Mouse (Mus musculus) heart, embryonic 11.5 days (tissue): ENCODE results near the gene C130026I21Rik. TPM values are rescaled to one million over a fixed set of nuclear protein-coding genes. Genes with fewer than 3 reads are reported as not detected.
A peak's percentile ranks its signal among the peaks of the same experiment; 100 is the strongest.
"Not testable (repeated sequence)": the region's sequence is repeated elsewhere in the genome, so short reads cannot be mapped to it uniquely, and the experiment has no call there.

Source experiments
- ATAC-seq: fragments of 200-750 bp; cut with Nextera tagmentation; replicated peaks from 2 replicates; pipeline ENCODE4 v1.8.0; 2017; ENCODE audit warnings: moderate library complexity; ENCODE audit not compliant: insufficient number of reproducible peaks, low FRiP score, low TSS enrichment
- H3K27ac ChIP-seq: fragments of 300-500 bp; sonication (generic); 2 replicates; pipeline ENCODE4 v1.5.1; 2014; ENCODE audit warnings: mild to moderate bottlenecking, low read depth, low read length
- H3K27me3 ChIP-seq: fragments of 300-500 bp; sonication (generic); 2 replicates; pipeline ENCODE4 v1.6.1; 2014; ENCODE audit warnings: mild to moderate bottlenecking, low read length, mixed read lengths; ENCODE audit not compliant: control insufficient read depth, insufficient read depth
- H3K36me3 ChIP-seq: fragments of 300-500 bp; sonication (generic); 2 replicates; pipeline ENCODE4 v1.6.1; 2014; ENCODE audit warnings: mild to moderate bottlenecking, low read length, moderate library complexity, mixed read lengths; ENCODE audit not compliant: control insufficient read depth, insufficient read depth
- H3K4me1 ChIP-seq: fragments of 300-500 bp; sonication (generic); 2 replicates; pipeline ENCODE4 v1.6.1; 2014; ENCODE audit warnings: low read length; ENCODE audit not compliant: control insufficient read depth, insufficient read depth
- H3K4me2 ChIP-seq: fragments of 300-500 bp; sonication (generic); 2 replicates; pipeline ENCODE4 v1.6.1; 2014; ENCODE audit warnings: mild to moderate bottlenecking, moderate library complexity
- H3K4me3 ChIP-seq: fragments of 300-500 bp; sonication (generic); 2 replicates; pipeline ENCODE4 v1.5.1; 2014; ENCODE audit warnings: low read depth, low read length
- H3K9ac ChIP-seq: fragments of 300-500 bp; sonication (generic); 2 replicates; pipeline ENCODE4 v1.6.1; 2014; ENCODE audit warnings: mild to moderate bottlenecking, low read depth, low read length, moderate library complexity
- H3K9me3 ChIP-seq: fragments of 300-500 bp; sonication (generic); replicated peaks from 2 replicates; pipeline ENCODE4 v1.6.1; 2016; ENCODE audit warnings: low read length; ENCODE audit not compliant: control insufficient read depth
- WGBS: fragments of 180-500 bp; shearing (Covaris S2); extraction: QIAGEN DNeasy Blood & Tissue Kit; methylation state at CpG from one replicate; pipeline ENCODE4 v1.1.7; 2014; ENCODE audit not compliant: insufficient replicate concordance; 5-methylcytosine and 5-hydroxymethylcytosine counted together
- polyA plus RNA-seq: library from polyadenylated mRNA; unstranded; fragments of >200 nt; fragmentation: Nextera tagmentation; extraction: Ambion mirVana; gene quantifications from 2 replicates; pipeline ENCODE4 v1.2.1, GENCODE M21; 2014

C130026I21Rik gene
- polyA plus RNA-seq, 1 experiment from 2014 or later, result not detected

GRCm38 (mm10) chr1:85112889-85113288 is 157.5 kb downstream of the C130026I21Rik start:
- H3K27ac ChIP-seq, H3K9me3 ChIP-seq, H3K4me2 ChIP-seq, H3K4me3 ChIP-seq, ATAC-seq, H3K36me3 ChIP-seq, H3K27me3 ChIP-seq, H3K9ac ChIP-seq, H3K4me1 ChIP-seq: not testable (repeated sequence)
- WGBS, result 67% methylated on average over 2 of the region's 5 CpGs

- not testable (repeated sequence) for H3K27me3 ChIP-seq, H3K4me2 ChIP-seq, H3K4me3 ChIP-seq, H3K9ac ChIP-seq, H3K9me3 ChIP-seq, H3K27ac ChIP-seq, H3K36me3 ChIP-seq, H3K4me1 ChIP-seq
- ATAC-seq, result peak; percentile 46; the same call in 1 of the 2 replicates
- WGBS, result 83% methylated on average over 7 of the region's 7 CpGs
These were observed 158.1 kb downstream of the C130026I21Rik start for GRCm38 (mm10) chr1:85112266-85112665.

- H3K9me3 ChIP-seq, H3K27ac ChIP-seq, ATAC-seq, H3K4me1 ChIP-seq, H3K9ac ChIP-seq, H3K27me3 ChIP-seq, H3K4me3 ChIP-seq, H3K4me2 ChIP-seq, H3K36me3 ChIP-seq: not testable (repeated sequence)
- 60% methylated on average over 9 of the region's 10 CpGs for WGBS
These were observed 158.8 kb downstream of the C130026I21Rik start for GRCm38 (mm10) chr1:85111572-85111971.

GRCm38 (mm10) chr1:85110876-85111275 is 159.5 kb downstream of the C130026I21Rik start:
- H3K4me2 ChIP-seq, ATAC-seq, H3K36me3 ChIP-seq, H3K27ac ChIP-seq, H3K27me3 ChIP-seq, H3K4me3 ChIP-seq, H3K9ac ChIP-seq, H3K4me1 ChIP-seq, H3K9me3 ChIP-seq: not testable (repeated sequence)
- WGBS, result 71% methylated on average over 2 of the region's 3 CpGs

GRCm38 (mm10) chr1:85109753-85110152 is 160.6 kb downstream of the C130026I21Rik start, which contains the start of gene A530032D15Rik:
Gene A530032D15Rik (minus strand): TSS chr1:85109853.
- H3K4me1 ChIP-seq, ATAC-seq, H3K27ac ChIP-seq, H3K4me3 ChIP-seq, H3K4me2 ChIP-seq, H3K36me3 ChIP-seq, H3K9ac ChIP-seq, H3K9me3 ChIP-seq, H3K27me3 ChIP-seq: not testable (repeated sequence)
- no CpG with 5 or more reads among the region's 7 CpGs for WGBS

GRCm38 (mm10) chr1:85106013-85106412 is 164.4 kb downstream of the C130026I21Rik start:
- not testable (repeated sequence) for H3K4me1 ChIP-seq, H3K27me3 ChIP-seq, H3K27ac ChIP-seq, H3K9ac ChIP-seq, H3K36me3 ChIP-seq, H3K9me3 ChIP-seq, H3K4me2 ChIP-seq, H3K4me3 ChIP-seq, ATAC-seq
- 69% methylated on average over 5 of the region's 6 CpGs for WGBS

GRCm38 (mm10) chr1:85105336-85105735 is 165.0 kb downstream of the C130026I21Rik start:
- not testable (repeated sequence) for H3K9ac ChIP-seq, H3K27ac ChIP-seq, H3K27me3 ChIP-seq, ATAC-seq, H3K4me1 ChIP-seq, H3K4me3 ChIP-seq, H3K4me2 ChIP-seq, H3K36me3 ChIP-seq, H3K9me3 ChIP-seq
- 70% methylated on average over 3 of the region's 4 CpGs for WGBS

- H3K4me2 ChIP-seq, H3K27ac ChIP-seq, ATAC-seq, H3K9me3 ChIP-seq, H3K36me3 ChIP-seq, H3K4me3 ChIP-seq, H3K27me3 ChIP-seq, H3K4me1 ChIP-seq, H3K9ac ChIP-seq: not testable (repeated sequence)
- 76% methylated on average over 4 of the region's 4 CpGs for WGBS
These were observed 168.6 kb downstream of the C130026I21Rik start for GRCm38 (mm10) chr1:85101754-85102153.

GRCm38 (mm10) chr1:85099864-85100263 is 170.5 kb downstream of the C130026I21Rik start, which contains the start of gene Gm10553:
Gene Gm10553 (plus strand): TSS chr1:85100164.
- not testable (repeated sequence) for H3K27ac ChIP-seq, H3K9ac ChIP-seq, H3K4me2 ChIP-seq, H3K36me3 ChIP-seq, H3K4me1 ChIP-seq, H3K9me3 ChIP-seq, ATAC-seq, H3K27me3 ChIP-seq, H3K4me3 ChIP-seq
- WGBS, result 74% methylated on average over 1 of the region's 1 CpGs
